ENCODE assay signal across 8 mouse cellular contexts in the genomic region with DNA sequence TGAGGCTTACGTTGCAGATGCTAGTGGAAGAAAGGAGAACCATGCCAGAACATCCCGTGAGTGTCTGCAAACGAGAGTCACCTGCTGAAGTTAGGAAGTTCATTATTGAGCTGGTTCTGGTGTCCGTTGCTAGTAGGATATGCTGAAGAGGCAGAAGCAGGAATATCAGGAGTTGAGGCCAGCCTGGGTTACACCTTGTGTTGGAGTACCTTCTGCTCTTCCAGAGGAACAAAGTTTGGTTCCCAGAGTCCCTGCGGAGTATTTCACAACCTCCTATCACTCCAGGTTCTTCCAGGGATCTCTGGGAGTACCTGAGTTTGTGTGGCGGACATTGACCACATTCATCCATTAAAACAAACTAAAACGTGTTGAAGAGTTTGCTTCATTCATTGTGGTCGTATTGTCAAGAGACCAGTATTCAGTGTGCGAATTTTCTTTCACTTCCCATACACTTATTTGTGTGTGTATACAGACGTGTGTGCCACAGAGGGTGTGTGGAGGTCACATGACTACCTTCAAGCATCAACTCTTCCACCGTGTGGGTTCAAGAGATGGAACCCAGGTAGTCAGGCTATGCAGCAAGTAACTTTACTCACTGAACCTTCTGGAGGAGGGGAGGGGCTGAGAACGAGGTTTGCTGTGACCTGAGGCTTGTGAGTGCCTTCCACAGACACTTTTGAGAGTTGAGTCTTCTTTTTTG. TPM values are rescaled to one million over a fixed set of nuclear protein-coding genes. Genes with fewer than 3 reads are reported as not detected.
A peak's percentile ranks its signal among the peaks of the same experiment; 100 is the strongest.
DNase-seq lines count a peak whose midpoint lies in the region; ATAC-seq and TF ChIP-seq lines count a peak whose summit lies in the region.

No protein-coding gene starts in this region.

- H3K4me1 ChIP-seq in heart, postnatal 0 days (ENCODE audit: control insufficient read depth, insufficient read depth) = 0 out of 2 replicates have a peak, but pooled peaks cover 7% of the 10 kb centered on the region
- peaks cover 6% of the 10 kb centered on the region for H3K4me1 ChIP-seq in hindbrain, embryonic 14.5 days (replicated peaks; ENCODE audit: control insufficient read depth, insufficient read depth, low read length)
- peaks cover 31% of the 10 kb centered on the region for H3K4me1 ChIP-seq in midbrain, embryonic 13.5 days (replicated peaks)

- H3K27ac ChIP-seq in heart, postnatal 0 days (ENCODE audit: low read depth) = peak overlapping the region; percentile 64
- H3K27ac ChIP-seq in hindbrain, embryonic 14.5 days = peak overlapping the region; percentile 60; the same call in 1 of the 2 replicates
- H3K27ac ChIP-seq in midbrain, embryonic 13.5 days = peak overlapping the region; percentile 61; the same call in 1 of the 2 replicates

- peak overlapping the region; percentile 67 for H3K9ac ChIP-seq in heart, postnatal 0 days (replicated peaks; ENCODE audit: low read depth, low read length)
- peak overlapping the region; percentile 71 for H3K9ac ChIP-seq in hindbrain, embryonic 14.5 days
- H3K9ac ChIP-seq in midbrain, embryonic 13.5 days (replicated peaks) = peak overlapping the region; percentile 75

- ATAC-seq in heart, postnatal 0 days (ENCODE audit: insufficient read depth, low read depth) = no peak
- no peak for ATAC-seq in hindbrain, embryonic 14.5 days (ENCODE audit: low FRiP score)
- ATAC-seq in midbrain, embryonic 13.5 days = no peak
- ATAC-seq in inflammation-experienced regulatory T-cells, adult 6 months = no peak

- H3K9me3 ChIP-seq in heart, postnatal 0 days (replicated peaks; ENCODE audit: control insufficient read depth, low read length) = no peaks in the 10 kb centered on the region
- no peaks in the 10 kb centered on the region for H3K9me3 ChIP-seq in hindbrain, embryonic 14.5 days (ENCODE audit: control insufficient read depth, low read length)
- H3K9me3 ChIP-seq in midbrain, embryonic 13.5 days = no peaks in the 10 kb centered on the region

- H3K27me3 ChIP-seq in heart, postnatal 0 days (ENCODE audit: control insufficient read depth, insufficient read depth, low read length) = no peaks in the 10 kb centered on the region
- no peaks in the 10 kb centered on the region for H3K27me3 ChIP-seq in hindbrain, embryonic 14.5 days (ENCODE audit: control insufficient read depth, insufficient read depth, low read length)
- no peaks in the 10 kb centered on the region for H3K27me3 ChIP-seq in midbrain, embryonic 13.5 days

- WGBS in heart, postnatal 0 days = 44% methylated on average over 12 of the region's 12 CpGs
- WGBS in hindbrain, embryonic 14.5 days = 54% methylated on average over 12 of the region's 12 CpGs
- WGBS in midbrain, embryonic 13.5 days = 62% methylated on average over 12 of the region's 12 CpGs

- DNase-seq in heart, postnatal 0 days (ENCODE audit: low spot score) = no peak
- DNase-seq in heart, adult 8-10 months (ENCODE audit: low spot score) = no peak
- peak; percentile 24 for DNase-seq in R1 (ENCODE audit: low read depth, low spot score)
- DNase-seq in hindbrain, embryonic 14.5 days (ENCODE audit: low spot score) = no peak
- no peak for DNase-seq in cerebellum, adult 8-10 months
- DNase-seq in cerebellum, adult 9-11 months = no peak

- TF ChIP-seq EP300 in heart, postnatal 0 days (IDR thresholded peaks at IDR 0.05; ENCODE audit: low read depth) = no peak

- H3K4me2 ChIP-seq in heart, postnatal 0 days (ENCODE audit: low read depth, low read length) = peak overlapping the region; percentile 71
- H3K4me2 ChIP-seq in hindbrain, embryonic 14.5 days (replicated peaks) = peak overlapping the region; percentile 83
- H3K4me2 ChIP-seq in midbrain, embryonic 13.5 days (replicated peaks) = peak overlapping the region; percentile 86

- TF ChIP-seq CTCF in heart, postnatal 0 days (IDR thresholded peaks at IDR 0.05; ENCODE audit: low read depth) = no peak

- peak overlapping the region; percentile 72 for H3K4me3 ChIP-seq in heart, postnatal 0 days (ENCODE audit: low read depth, low read length)
- H3K4me3 ChIP-seq in hindbrain, embryonic 14.5 days (replicated peaks; ENCODE audit: low read length) = peak overlapping the region; percentile 67
- peak overlapping the region; percentile 56 for H3K4me3 ChIP-seq in midbrain, embryonic 13.5 days (replicated peaks)

- peaks cover 30% of the 10 kb centered on the region for H3K36me3 ChIP-seq in heart, postnatal 0 days (replicated peaks; ENCODE audit: control insufficient read depth, insufficient read depth, low read length)
- H3K36me3 ChIP-seq in hindbrain, embryonic 14.5 days (replicated peaks; ENCODE audit: control insufficient read depth, insufficient read depth) = peaks cover 36% of the 10 kb centered on the region
- peaks cover 35% of the 10 kb centered on the region for H3K36me3 ChIP-seq in midbrain, embryonic 13.5 days

RNA-seq across cellular contexts. Expression of gene Rpl14, which starts 6.6 kb away (rescaled TPM):
- total RNA-seq in heart, postnatal 0 days (2014; rRNA removed; ENCODE audit: low replicate concordance) = 146 and 156 TPM in 2 replicates
- polyA plus RNA-seq in heart, postnatal 0 days (2015; fragmentation: Nextera tagmentation; extraction: Ambion mirVana) = 355 and 400 TPM in 2 replicates
- 100 to 1,000 TPM; 266 to 316 (median 288) TPM for total RNA-seq in heart, adult 8-10 months (2022)
- 478 and 522 TPM in 2 replicates for polyA plus RNA-seq in hindbrain, embryonic 14.5 days (2014; fragmentation: Nextera tagmentation; extraction: Ambion mirVana)
- 474 and 477 TPM in 2 replicates for polyA plus RNA-seq in midbrain, embryonic 13.5 days (2015; fragmentation: Nextera tagmentation; extraction: Ambion mirVana)
- polyA plus RNA-seq in inflammation-experienced regulatory T-cells, adult 6 months (2017; shearing (Covaris generic)) = 1,000 to 10,000 TPM; 1,512 to 2,767 (median 2,161) TPM

RNA-seq across cellular contexts. Expression of gene Entpd3, which starts 38.2 kb away (rescaled TPM):
- 0.23 and 2.8 TPM in 2 replicates for total RNA-seq in heart, postnatal 0 days (2014; rRNA removed; ENCODE audit: low replicate concordance)
- 0.05 TPM in 1 of 2 replicates, not detected in the other for polyA plus RNA-seq in heart, postnatal 0 days (2015; fragmentation: Nextera tagmentation; extraction: Ambion mirVana)
- total RNA-seq in heart, adult 8-10 months (2022) = not detected
- 4.3 and 4.4 TPM in 2 replicates for polyA plus RNA-seq in hindbrain, embryonic 14.5 days (2014; fragmentation: Nextera tagmentation; extraction: Ambion mirVana)
- polyA plus RNA-seq in midbrain, embryonic 13.5 days (2015; fragmentation: Nextera tagmentation; extraction: Ambion mirVana) = 1.1 and 1.2 TPM in 2 replicates
- polyA plus RNA-seq in inflammation-experienced regulatory T-cells, adult 6 months (2017; shearing (Covaris generic)) = under 1 TPM in 1 of 3 experiments, not detected in 2; 0.16 TPM
